Mouse (Mus musculus): ENCODE data around the gene Phf11a.
"Not testable (repeated sequence)": the region's sequence is repeated elsewhere in the genome, so short reads cannot be mapped to it uniquely, and the experiment has no call there.

Phf11a gene

GRCm38 (mm10) chr14:59297391-59297790 is at the start of gene Phf11a:
Phf11a (minus strand) TSS chr14:59297522.
- not testable (repeated sequence) for DNase-seq (ENCODE audit: extremely low read depth, insufficient read length, low spot score)

DNA sequence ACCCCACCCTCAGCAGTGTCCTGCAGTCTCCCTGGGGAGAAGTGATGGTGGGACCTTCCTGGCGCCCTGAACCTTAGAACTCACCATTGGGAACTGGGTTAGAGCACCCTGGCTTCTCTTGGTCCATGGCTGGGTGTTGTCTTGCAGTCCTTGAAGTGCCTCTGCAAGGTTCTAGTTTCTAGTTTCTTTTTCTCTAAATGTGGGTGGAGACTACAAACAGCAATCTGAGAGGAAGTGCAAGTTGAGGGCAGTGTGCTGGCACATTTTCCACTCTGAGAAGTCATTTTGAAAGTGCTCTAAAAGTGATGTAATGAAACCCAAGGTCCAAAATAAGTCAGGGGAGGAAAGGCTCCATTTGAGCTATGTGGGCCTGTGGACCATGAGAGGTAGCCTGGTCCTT is 43.9 kb upstream of the Phf11a start, which contains the start of gene Phf11b:
Phf11b (minus strand) TSS at position 163 of the 400 bp plus-strand sequence.
- peak; percentile 4 for DNase-seq (ENCODE audit: extremely low read depth, insufficient read length, low spot score)

- DNase-seq (ENCODE audit: extremely low read depth, insufficient read length, low spot score) = no peak
Observed at GRCm38 (mm10) chr14:59339541-59339940, 42.2 kb upstream of the Phf11a start.

- not testable (repeated sequence) for DNase-seq (ENCODE audit: extremely low read depth, insufficient read length, low spot score)
Observed at GRCm38 (mm10) chr14:59336056-59336455, 38.7 kb upstream of the Phf11a start.

GRCm38 (mm10) chr14:59330499-59330898 is 33.2 kb upstream of the Phf11a start:
- DNase-seq (ENCODE audit: extremely low read depth, insufficient read length, low spot score) = not testable (repeated sequence)

- not testable (repeated sequence) for DNase-seq (ENCODE audit: extremely low read depth, insufficient read length, low spot score)
Observed at GRCm38 (mm10) chr14:59319970-59320369, 22.6 kb upstream of the Phf11a start.

GRCm38 (mm10) chr14:59319036-59319435 is 21.7 kb upstream of the Phf11a start:
- not testable (repeated sequence) for DNase-seq (ENCODE audit: extremely low read depth, insufficient read length, low spot score)

- not testable (repeated sequence) for DNase-seq (ENCODE audit: extremely low read depth, insufficient read length, low spot score)
Observed at GRCm38 (mm10) chr14:59291769-59292168, 5.6 kb downstream of the Phf11a start.

GRCm38 (mm10) chr14:59274961-59275360 is 22.4 kb downstream of the Phf11a start:
- DNase-seq (ENCODE audit: extremely low read depth, insufficient read length, low spot score) = not testable (repeated sequence)

DNA sequence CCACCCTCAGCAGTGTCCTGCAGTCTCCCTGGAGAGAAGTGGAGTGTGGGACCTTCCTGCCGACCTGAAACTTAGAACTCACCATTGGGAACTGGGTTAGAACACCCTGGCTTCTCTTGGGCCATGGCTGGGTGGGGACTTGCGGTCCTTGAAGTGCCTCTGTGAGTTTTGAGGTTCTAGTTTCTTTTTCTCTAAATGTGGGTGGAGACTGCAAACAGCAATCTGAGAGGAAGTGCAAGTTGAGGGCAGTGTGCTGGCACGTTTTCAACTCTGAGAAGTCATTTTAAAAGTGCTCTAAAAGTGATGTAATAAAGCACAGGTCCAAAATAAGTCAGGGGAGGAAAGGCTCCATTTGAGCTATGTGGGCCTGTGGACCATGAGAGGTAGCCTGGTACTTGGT is 37.3 kb downstream of the Phf11a start, which contains the start of gene Gm6904:
Gm6904 (minus strand) TSS at position 161 of the 400 bp plus-strand sequence.
- DNase-seq (ENCODE audit: extremely low read depth, insufficient read length, low spot score) = peak; percentile 3

- not testable (repeated sequence) for DNase-seq (ENCODE audit: extremely low read depth, insufficient read length, low spot score)
Observed at GRCm38 (mm10) chr14:59255861-59256260, 41.5 kb downstream of the Phf11a start.

DNA sequence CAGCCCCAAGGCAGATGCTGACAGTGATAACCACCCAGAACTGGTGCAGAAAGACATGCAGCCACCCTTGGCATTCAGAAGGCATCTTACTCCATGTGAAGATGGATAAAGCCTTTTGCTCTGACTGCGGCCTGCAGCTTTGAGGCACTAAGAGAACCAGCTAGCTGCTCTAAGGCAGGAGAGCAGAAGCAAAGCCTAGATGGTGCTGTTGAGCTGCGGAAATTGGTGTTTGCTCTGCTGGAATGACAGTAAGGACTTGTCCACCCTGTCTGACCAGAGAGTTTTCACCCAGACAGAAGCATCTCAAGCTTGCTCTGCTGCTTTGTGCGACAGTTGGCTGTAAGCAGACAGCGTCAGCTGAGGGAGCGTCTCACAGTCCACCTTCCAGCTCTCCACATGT is 47.0 kb downstream of the Phf11a start:
- not testable (repeated sequence) for DNase-seq (ENCODE audit: extremely low read depth, insufficient read length, low spot score)

- DNase-seq (ENCODE audit: extremely low read depth, insufficient read length, low spot score) = no peak
Observed at GRCm38 (mm10) chr14:59233635-59234034, 63.7 kb downstream of the Phf11a start.

- DNase-seq (ENCODE audit: extremely low read depth, insufficient read length, low spot score) = no peak
Observed at GRCm38 (mm10) chr14:59232003-59232402, 65.3 kb downstream of the Phf11a start.

- no peak for DNase-seq (ENCODE audit: extremely low read depth, insufficient read length, low spot score)
Observed at GRCm38 (mm10) chr14:59230331-59230966, 66.9 kb downstream of the Phf11a start.

DNA sequence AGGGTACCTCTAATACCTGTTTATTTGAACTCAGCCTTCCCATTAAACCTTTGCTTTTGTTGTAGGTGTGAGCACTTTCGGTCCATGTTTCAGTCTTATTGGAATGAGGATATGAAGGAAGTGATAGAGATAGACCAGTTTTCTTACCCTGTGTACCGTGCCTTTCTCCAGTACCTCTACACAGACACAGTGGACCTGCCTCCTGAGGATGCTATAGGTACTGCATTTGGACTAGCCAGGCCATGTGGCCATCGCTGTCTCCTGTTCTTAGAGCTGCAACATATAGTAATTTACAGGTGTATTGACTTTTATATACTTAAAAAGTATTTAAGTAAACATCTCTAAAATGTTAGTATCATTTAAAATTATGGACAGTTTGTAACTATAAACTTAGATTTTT is 67.5 kb downstream of the Phf11a start:
- no peak for DNase-seq (ENCODE audit: extremely low read depth, insufficient read length, low spot score)
